Mouse (Mus musculus) intestine, embryonic 14.5 days (tissue): ENCODE data around the gene Tmem217. TPM values are rescaled to one million over a fixed set of nuclear protein-coding genes. Genes with fewer than 3 reads are reported as not detected.
A peak's percentile ranks its signal among the peaks of the same experiment; 100 is the strongest.
"Not testable (repeated sequence)": the region's sequence is repeated elsewhere in the genome, so short reads cannot be mapped to it uniquely, and the experiment has no call there.

ENCODE experiments used
- ATAC-seq: fragments of 200-750 bp; cut with Nextera tagmentation; replicated peaks from 2 replicates; pipeline ENCODE4 v1.8.0; 2017; ENCODE audit warnings: low read depth, moderate number of reproducible peaks, moderate TSS enrichment, moderate library complexity; ENCODE audit not compliant: low FRiP score, low TSS enrichment
- DNase-seq: peaks from one replicate; pipeline ENCODE4 v3.0.0-alpha.2; 2018; ENCODE audit warnings: low spot score
- H3K27ac ChIP-seq: fragments of 300-500 bp; sonication (generic); 2 replicates; pipeline ENCODE4 v1.5.1; 2014; ENCODE audit warnings: low read depth, mild to moderate bottlenecking, control low read depth
- H3K27me3 ChIP-seq: fragments of 300-500 bp; sonication (generic); replicated peaks from 2 replicates; pipeline ENCODE4 v1.6.1; 2014; ENCODE audit warnings: low read length, control low read depth; ENCODE audit not compliant: control insufficient read depth, insufficient read depth
- H3K36me3 ChIP-seq: fragments of 300-500 bp; sonication (generic); 2 replicates; pipeline ENCODE4 v1.6.1; 2014; ENCODE audit warnings: low read length, control low read depth; ENCODE audit not compliant: control insufficient read depth, insufficient read depth
- H3K4me1 ChIP-seq: fragments of 300-500 bp; sonication (generic); replicated peaks from 2 replicates; pipeline ENCODE4 v1.6.1; 2014; ENCODE audit warnings: low read length, control low read depth, mixed read lengths; ENCODE audit not compliant: control insufficient read depth, insufficient read depth
- H3K4me2 ChIP-seq: fragments of 300-500 bp; sonication (generic); 2 replicates; pipeline ENCODE4 v1.6.1; 2014; ENCODE audit warnings: low read length
- H3K4me3 ChIP-seq: fragments of 300-500 bp; sonication (generic); 2 replicates; pipeline ENCODE4 v1.5.1; 2014; ENCODE audit warnings: low read depth, low read length, control low read depth, mixed read lengths
- H3K9ac ChIP-seq: fragments of 300-500 bp; sonication (generic); 2 replicates; pipeline ENCODE4 v1.6.1; 2014; ENCODE audit warnings: mild to moderate bottlenecking, low read length
- H3K9me3 ChIP-seq: fragments of 300-500 bp; sonication (generic); 2 replicates; pipeline ENCODE4 v1.6.1; 2016; ENCODE audit warnings: low read length, control low read depth; ENCODE audit not compliant: control insufficient read depth
- WGBS: fragments of 180-500 bp; shearing (Covaris S2); extraction: QIAGEN DNeasy Blood & Tissue Kit; methylation state at CpG from one replicate; pipeline ENCODE4 v1.1.7; 2014; 5-methylcytosine and 5-hydroxymethylcytosine counted together
- polyA plus RNA-seq: library from polyadenylated mRNA; unstranded; fragments of >200 nt; fragmentation: Nextera tagmentation; extraction: Ambion mirVana; gene quantifications from 2 replicates; pipeline ENCODE4 v1.2.1, GENCODE M21; 2014

Gene Tmem217
- polyA plus RNA-seq, 1 experiment from 2014 or later: 0.39 TPM

GRCm38 (mm10) chr17:29497481-29497880, 54.7 kb downstream of the Tmem217 start:
- not testable (repeated sequence) for H3K27me3 ChIP-seq, H3K4me2 ChIP-seq, H3K27ac ChIP-seq, H3K4me1 ChIP-seq, ATAC-seq, H3K4me3 ChIP-seq, DNase-seq, H3K9me3 ChIP-seq, H3K9ac ChIP-seq
- H3K36me3 ChIP-seq: peaks cover 16% of the 10 kb centered on the region
- WGBS: 79% methylated on average over 1 of the region's 1 CpGs

GRCm38 (mm10) chr17:29497071-29497354, 55.2 kb downstream of the Tmem217 start:
- Histone ChIP-seq H3K27me3 (no peaks in the 10 kb centered on the region), H3K4me1 (peaks cover 8% of the 10 kb centered on the region), H3K9ac (no peak overlapping the region), H3K27ac (no peak overlapping the region), H3K4me2 (no peak overlapping the region), H3K9me3 (no peaks in the 10 kb centered on the region), H3K36me3 (peaks cover 16% of the 10 kb centered on the region), H3K4me3 (no peak overlapping the region)
- no peak for DNase-seq
- ATAC-seq: no peak
- WGBS: 85% methylated on average over 3 of the region's 3 CpGs

GRCm38 (mm10) chr17:29496211-29497070, 55.7 kb downstream of the Tmem217 start:
- ATAC-seq: no peak
- H3K9ac ChIP-seq: no peak overlapping the region
- no peak overlapping the region for H3K4me2 ChIP-seq

GRCm38 (mm10) chr17:29494732-29495076, 57.5 kb downstream of the Tmem217 start:
- Histone ChIP-seq H3K27me3 (no peaks in the 10 kb centered on the region), H3K4me1 (peaks cover 8% of the 10 kb centered on the region), H3K4me3 (no peak overlapping the region), H3K9me3 (no peaks in the 10 kb centered on the region), H3K27ac (no peak overlapping the region), H3K4me2 (no peak overlapping the region), H3K9ac (no peak overlapping the region), H3K36me3 (peaks cover 16% of the 10 kb centered on the region)
- WGBS: 74% methylated on average over 7 of the region's 8 CpGs
- ATAC-seq (no peak), DNase-seq (no peak)

More at GRCm38 (mm10) chr17:29496211-29497070, 55.7 kb downstream of the Tmem217 start:
- Histone ChIP-seq H3K27me3 (no peaks in the 10 kb centered on the region), H3K36me3 (peaks cover 16% of the 10 kb centered on the region), H3K4me1 (peaks cover 8% of the 10 kb centered on the region), H3K4me3 (no peak overlapping the region), H3K9me3 (no peaks in the 10 kb centered on the region), H3K27ac (no peak overlapping the region)
- DNase-seq: no peak
- WGBS: 83% methylated on average over 6 of the region's 6 CpGs

GRCm38 (mm10) chr17:29494062-29494731, 58.0 kb downstream of the Tmem217 start:
- Histone ChIP-seq H3K36me3 (peaks cover 16% of the 10 kb centered on the region), H3K4me3 (no peak overlapping the region), H3K9ac (no peak overlapping the region), H3K9me3 (no peaks in the 10 kb centered on the region), H3K4me1 (peaks cover 8% of the 10 kb centered on the region), H3K27ac (no peak overlapping the region), H3K27me3 (no peaks in the 10 kb centered on the region), H3K4me2 (no peak overlapping the region)
- DNase-seq (no peak), ATAC-seq (no peak)
- WGBS: 77% methylated on average over 10 of the region's 10 CpGs

GRCm38 (mm10) chr17:29493461-29493980, 58.7 kb downstream of the Tmem217 start:
- Histone ChIP-seq H3K9me3 (no peaks in the 10 kb centered on the region), H3K36me3 (peaks cover 16% of the 10 kb centered on the region), H3K4me1 (peaks cover 11% of the 10 kb centered on the region), H3K4me2 (peak overlapping the region; percentile 85), H3K27ac (no peak overlapping the region), H3K27me3 (no peaks in the 10 kb centered on the region), H3K9ac (no peak overlapping the region), H3K4me3 (0 out of 2 replicates have a peak overlapping the region, but pooled peaks have one; percentile 70)
- no peak for ATAC-seq
- no peak for DNase-seq
- WGBS: 79% methylated on average over 11 of the region's 11 CpGs

- Histone ChIP-seq H3K4me1 (peaks cover 11% of the 10 kb centered on the region), H3K9me3 (no peaks in the 10 kb centered on the region), H3K9ac (peak overlapping the region; percentile 85), H3K4me2 (peak overlapping the region; percentile 85), H3K36me3 (peaks cover 16% of the 10 kb centered on the region), H3K4me3 (peak overlapping the region; percentile 70), H3K27ac (peak overlapping the region; percentile 64), H3K27me3 (no peaks in the 10 kb centered on the region)
- 0 out of 2 replicates have a peak, but pooled peaks have one; percentile 10 for ATAC-seq
- 2% methylated on average over 22 of the region's 22 CpGs for WGBS
- peak; percentile 89 for DNase-seq
Observed at GRCm38 (mm10) chr17:29492269-29493191, 59.7 kb downstream of the Tmem217 start.
